Comparison of ENCODE assay signal across 14 mouse cellular contexts in genomic region chr1:135680716-135681115, GRCm38 (mm10). TPM values are rescaled to one million over a fixed set of nuclear protein-coding genes. Genes with fewer than 3 reads are reported as not detected.
DNase-seq lines count a peak whose midpoint lies in the region; ATAC-seq and TF ChIP-seq lines count a peak whose summit lies in the region.
"Had no signal": no experiment of that assay in that cellular context is flagged by ENCODE, and none has a peak within 500 bp of the region (broad histone marks: within the 10 kb centered on the region; RNA-seq: fewer than 3 reads in every experiment).

No protein-coding gene starts in this region.

- H3K4me2 ChIP-seq in hindbrain, embryonic 13.5 days, result no peak overlapping the region
- no peak overlapping the region for H3K4me2 ChIP-seq in hindbrain, embryonic 11.5 days (replicated peaks; ENCODE audit: low read depth, low read length)
- no peak overlapping the region for H3K4me2 ChIP-seq in stomach, postnatal 0 days (replicated peaks; ENCODE audit: low read depth)
- H3K4me2 ChIP-seq: lung, embryonic 14.5 days; midbrain, embryonic 11.5 days had no signal

- DNase-seq in hindbrain, embryonic 11.5 days (ENCODE audit: low spot score), result no peak
- peak; percentile 74 for DNase-seq in 416B (ENCODE audit: low read depth)
- DNase-seq in stomach, postnatal 0 days (ENCODE audit: low spot score), result no peak
- no peak for DNase-seq in Muller cell, postnatal 12 days (ENCODE audit: inconsistent ontology term)
- DNase-seq: cerebellum, adult 8-10 months; liver; lung, embryonic 14.5 days; thymus, postnatal 4 days had no signal

- peak overlapping the region; percentile 64 for H3K27ac ChIP-seq in hindbrain, embryonic 13.5 days
- H3K27ac ChIP-seq in hindbrain, embryonic 11.5 days (ENCODE audit: low read depth, low read length), result no peak overlapping the region
- peak overlapping the region; percentile 21 for H3K27ac ChIP-seq in bone marrow, adult 2 months (ENCODE audit: control insufficient read depth, insufficient read depth, low read depth, low read length, poor library complexity)
- H3K27ac ChIP-seq in macrophage, result peak overlapping the region; percentile 74
- no peak overlapping the region for H3K27ac ChIP-seq in stomach, postnatal 0 days (replicated peaks)

- 81% methylated on average over 4 of the region's 4 CpGs for WGBS in hindbrain, embryonic 13.5 days
- 81% methylated on average over 3 of the region's 4 CpGs for WGBS in hindbrain, embryonic 11.5 days
- WGBS in bone marrow, adult 2 months, result 3% methylated on average over 4 of the region's 4 CpGs
- 3% methylated on average over 4 of the region's 4 CpGs for WGBS in macrophage (ENCODE audit: missing documents)
- 65% methylated on average over 3 of the region's 4 CpGs for WGBS in stomach, postnatal 0 days

- H3K9ac ChIP-seq in hindbrain, embryonic 13.5 days, result no peak overlapping the region
- H3K9ac ChIP-seq in hindbrain, embryonic 11.5 days (ENCODE audit: low read depth, low read length), result no peak overlapping the region
- H3K9ac ChIP-seq in stomach, postnatal 0 days (ENCODE audit: low read length), result no peak overlapping the region
- H3K9ac ChIP-seq: lung, embryonic 14.5 days had no signal

- peaks cover 95% of the 10 kb centered on the region for H3K79me2 ChIP-seq in macrophage (ENCODE audit: inconsistent target)

- H3K4me3 ChIP-seq in hindbrain, embryonic 13.5 days, result no peak overlapping the region
- no peak overlapping the region for H3K4me3 ChIP-seq in hindbrain, embryonic 11.5 days (ENCODE audit: low read depth, low read length)
- no peak overlapping the region for H3K4me3 ChIP-seq in bone marrow, adult 2 months (replicated peaks; ENCODE audit: control insufficient read depth, low read depth, low read length)
- no peak overlapping the region for H3K4me3 ChIP-seq in macrophage (ENCODE audit: inconsistent target)
- no peak overlapping the region for H3K4me3 ChIP-seq in stomach, postnatal 0 days (ENCODE audit: low read depth, low read length)

- peaks cover 34% of the 10 kb centered on the region for H3K4me1 ChIP-seq in hindbrain, embryonic 13.5 days (replicated peaks)
- 0 out of 2 replicates have a peak, but pooled peaks cover 3% of the 10 kb centered on the region for H3K4me1 ChIP-seq in hindbrain, embryonic 11.5 days (replicated peaks; ENCODE audit: control insufficient read depth, insufficient read depth, low read length)
- peaks cover 2% of the 10 kb centered on the region; the same call in 1 of the 2 replicates for H3K4me1 ChIP-seq in bone marrow, adult 2 months (ENCODE audit: control insufficient read depth, insufficient read depth, low read length)
- no peaks in the 10 kb centered on the region; the same call in 1 of the 2 replicates for H3K4me1 ChIP-seq in stomach, postnatal 0 days (replicated peaks; ENCODE audit: control insufficient read depth, insufficient read depth)

- TF ChIP-seq POLR2A in bone marrow, adult 2 months (IDR thresholded peaks at IDR 0.05; ENCODE audit: borderline replicate concordance, control insufficient read depth, low read depth, low read length), result no peak

- TF ChIP-seq EP300 in stomach, postnatal 0 days (optimal IDR thresholded peaks at IDR 0.05), result no peak

- no peak for ATAC-seq in hindbrain, embryonic 13.5 days (ENCODE audit: low FRiP score)
- ATAC-seq in hindbrain, embryonic 11.5 days (ENCODE audit: low FRiP score), result no peak
- ATAC-seq in stomach, postnatal 0 days (ENCODE audit: low FRiP score, low TSS enrichment), result no peak
- ATAC-seq: CD4-positive, CD25-positive, alpha-beta regulatory T cell, adult 4 months; intestine, embryonic 16.5 days had no signal

- no peaks in the 10 kb centered on the region for H3K9me3 ChIP-seq in hindbrain, embryonic 13.5 days
- no peaks in the 10 kb centered on the region for H3K9me3 ChIP-seq in hindbrain, embryonic 11.5 days (ENCODE audit: control insufficient read depth, low read length)
- H3K9me3 ChIP-seq in stomach, postnatal 0 days (ENCODE audit: control insufficient read depth, low read length), result no peaks in the 10 kb centered on the region

- no peaks in the 10 kb centered on the region for H3K36me3 ChIP-seq in hindbrain, embryonic 13.5 days
- no peaks in the 10 kb centered on the region for H3K36me3 ChIP-seq in hindbrain, embryonic 11.5 days (ENCODE audit: control insufficient read depth, insufficient read depth, low read length)
- no peaks in the 10 kb centered on the region for H3K36me3 ChIP-seq in macrophage (ENCODE audit: inconsistent target)
- no peaks in the 10 kb centered on the region for H3K36me3 ChIP-seq in stomach, postnatal 0 days (ENCODE audit: control insufficient read depth, insufficient read depth, low read length)

- TF ChIP-seq CTCF in bone marrow, adult 2 months (IDR thresholded peaks at IDR 0.05; ENCODE audit: control insufficient read depth, insufficient read depth, low read length), result no peak
- no peak for TF ChIP-seq CTCF in stomach, postnatal 0 days (IDR thresholded peaks at IDR 0.05; ENCODE audit: low read depth)

- peaks cover 12% of the 10 kb centered on the region for H3K27me3 ChIP-seq in hindbrain, embryonic 13.5 days
- H3K27me3 ChIP-seq in hindbrain, embryonic 11.5 days (ENCODE audit: control insufficient read depth, insufficient read depth, low read length), result peaks cover 1% of the 10 kb centered on the region; the same call in 1 of the 2 replicates
- H3K27me3 ChIP-seq in stomach, postnatal 0 days (ENCODE audit: control insufficient read depth, insufficient read depth, low read length), result no peaks in the 10 kb centered on the region

RNA-seq across cellular contexts. Expression of gene Csrp1, which starts 39.1 kb away (rescaled TPM):
- 22.9 and 25.3 TPM in 2 replicates for polyA plus RNA-seq in hindbrain, embryonic 13.5 days (2015; fragmentation: Nextera tagmentation; extraction: Ambion mirVana)
- 42.2 and 42.8 TPM in 2 replicates for polyA plus RNA-seq in hindbrain, embryonic 11.5 days (2014; fragmentation: Nextera tagmentation; extraction: Ambion mirVana)
- 61.5 and 109 TPM in 2 replicates for polyA plus RNA-seq in bone marrow, adult 2 months (2011; ENCODE audit: insufficient read depth, insufficient read length, low replicate concordance, missing spikeins)
- total RNA-seq in macrophage (2018; cell fraction: chromatin; rRNA removed), result 10 to 100 TPM; 16.8 to 68.0 (median 25.6) TPM
- total RNA-seq in macrophage (2018; cell fraction: cytosol; rRNA removed), result 100 to 1,000 TPM; 145 to 243 (median 187) TPM
- total RNA-seq in macrophage (2018; cell fraction: nucleus; rRNA removed), result 100 to 1,000 TPM in 7 of 26 experiments, 10 to 100 TPM in 19; 50.8 to 118 (median 81.4) TPM
- polyA plus RNA-seq in macrophage (2018), result 110 to 227 TPM (median 177 TPM) in 3 replicates
- polyA plus RNA-seq in stomach, postnatal 0 days (2015; fragmentation: Nextera tagmentation; extraction: Ambion mirVana), result 418 and 496 TPM in 2 replicates

Comparison
In these comparisons a context has a peak if more than half of its experiments do, and no peak if none do; other contexts are left out.
1. H3K27ac ChIP-seq: peak in hindbrain, embryonic 13.5 days (single experiment), bone marrow, adult 2 months (single experiment) and macrophage (single experiment); none in hindbrain, embryonic 11.5 days (single experiment) and stomach, postnatal 0 days (single experiment).